Mouse (Mus musculus): ENCODE measurements around the gene Saa1.
A peak's percentile ranks its signal among the peaks of the same experiment; 100 is the strongest.

Gene Saa1

GRCm38 (mm10) chr7:46719526-46719925 lies 23.3 kb downstream of the Saa1 start:
- no peak for DNase-seq (ENCODE audit: extremely low spot score, low read depth, low spot score)

- DNase-seq (ENCODE audit: extremely low spot score, low read depth, low spot score), result no peak
Measured at GRCm38 (mm10) chr7:46718591-46719270, 24.0 kb downstream of the Saa1 start.

GRCm38 (mm10) chr7:46716897-46717296 lies 25.9 kb downstream of the Saa1 start:
- DNase-seq (ENCODE audit: extremely low spot score, low read depth, low spot score), result no peak

- DNase-seq (ENCODE audit: extremely low spot score, low read depth, low spot score), result no peak
Measured at GRCm38 (mm10) chr7:46715600-46715999, 27.2 kb downstream of the Saa1 start, which contains the start of gene Saa3. Gene Saa3 (minus strand): TSS chr7:46715700.

- peak; percentile 35 for DNase-seq (ENCODE audit: extremely low spot score, low read depth, low spot score)
Measured at GRCm38 (mm10) chr7:46714518-46714917, 28.3 kb downstream of the Saa1 start.

GRCm38 (mm10) chr7:46712250-46712649 lies 30.5 kb downstream of the Saa1 start:
- DNase-seq (ENCODE audit: extremely low spot score, low read depth, low spot score), result no peak

GRCm38 (mm10) chr7:46710390-46710844 lies 32.4 kb downstream of the Saa1 start, which contains the start of gene Saal1:
Gene Saal1 (minus strand): TSS chr7:46710680.
- peak; percentile 73 for DNase-seq (ENCODE audit: extremely low spot score, low read depth, low spot score)

GRCm38 (mm10) chr7:46700521-46701025 lies 42.2 kb downstream of the Saa1 start:
- DNase-seq (ENCODE audit: extremely low spot score, low read depth, low spot score), result no peak

GRCm38 (mm10) chr7:46696754-46697153 lies 46.0 kb downstream of the Saa1 start:
- no peak for DNase-seq (ENCODE audit: extremely low spot score, low read depth, low spot score)

Measured in hindlimb bud, embryonic 11.5 days (tissue).